Mouse (Mus musculus) forebrain, embryonic 11.5 days (tissue): ENCODE measurements around the gene Sytl3. TPM values are rescaled to one million over a fixed set of nuclear protein-coding genes. Genes with fewer than 3 reads are reported as not detected.

ENCODE experiments used
- ATAC-seq: fragments of 200-750 bp; cut with Nextera tagmentation; replicated peaks from 2 replicates; pipeline ENCODE4 v1.8.0; 2017; ENCODE audit warnings: moderate TSS enrichment; ENCODE audit not compliant: low FRiP score
- DNase-seq: peaks from one replicate; pipeline ENCODE4 v3.0.0-alpha.2; 2017; ENCODE audit warnings: low spot score
- H3K27ac ChIP-seq: fragments of 300-500 bp; sonication (generic); 2 replicates; pipeline ENCODE4 v1.5.1; 2014; ENCODE audit warnings: low read depth, low read length
- H3K27me3 ChIP-seq: fragments of 300-500 bp; sonication (generic); 2 replicates; pipeline ENCODE4 v1.6.1; 2014; ENCODE audit warnings: mild to moderate bottlenecking, low read length, mixed read lengths; ENCODE audit not compliant: control insufficient read depth, insufficient read depth
- H3K36me3 ChIP-seq: fragments of 300-500 bp; sonication (generic); 2 replicates; pipeline ENCODE4 v1.6.1; 2014; ENCODE audit warnings: mild to moderate bottlenecking, low read length, moderate library complexity, mixed read lengths; ENCODE audit not compliant: control insufficient read depth, insufficient read depth
- H3K4me1 ChIP-seq: fragments of 300-500 bp; sonication (generic); replicated peaks from 2 replicates; pipeline ENCODE4 v1.6.1; 2014; ENCODE audit warnings: low read length, mixed read lengths; ENCODE audit not compliant: control insufficient read depth, insufficient read depth
- H3K4me2 ChIP-seq: fragments of 300-500 bp; sonication (generic); 2 replicates; pipeline ENCODE4 v1.6.1; 2014; ENCODE audit warnings: low read depth, mild to moderate bottlenecking, low read length, moderate library complexity, mixed read lengths; ENCODE audit not compliant: severe bottlenecking
- H3K4me3 ChIP-seq: fragments of 300-500 bp; sonication (generic); 2 replicates; pipeline ENCODE4 v1.5.1; 2014; ENCODE audit warnings: low read depth, low read length
- H3K9ac ChIP-seq: fragments of 300-500 bp; sonication (generic); 2 replicates; pipeline ENCODE4 v1.6.1; 2014; ENCODE audit warnings: low read length
- H3K9me3 ChIP-seq: fragments of 300-500 bp; sonication (generic); 2 replicates; pipeline ENCODE4 v1.6.1; 2016; ENCODE audit warnings: low read length, mixed read lengths; ENCODE audit not compliant: control insufficient read depth
- WGBS: fragments of 180-500 bp; shearing (Covaris S2); extraction: QIAGEN DNeasy Blood & Tissue Kit; methylation state at CpG from one replicate; pipeline ENCODE4 v1.1.7; 2014; 5-methylcytosine and 5-hydroxymethylcytosine counted together
- polyA plus RNA-seq: library from polyadenylated mRNA; unstranded; fragments of >200 nt; fragmentation: Nextera tagmentation; extraction: Ambion mirVana; gene quantifications from 2 replicates; pipeline ENCODE4 v1.2.1, GENCODE M21; 2014

The Sytl3 gene
- polyA plus RNA-seq, 1 experiment from 2014 or later = not detected

- Histone ChIP-seq H3K4me3 (no peak overlapping the region), H3K4me2 (no peak overlapping the region), H3K36me3 (no peaks in the 10 kb centered on the region), H3K9ac (no peak overlapping the region), H3K27ac (no peak overlapping the region), H3K27me3 (no peaks in the 10 kb centered on the region), H3K4me1 (peaks cover under 1% of the 10 kb centered on the region; the same call in 1 of the 2 replicates), H3K9me3 (no peaks in the 10 kb centered on the region)
- WGBS = 69% methylated on average over 8 of the region's 8 CpGs
- ATAC-seq = no peak
- DNase-seq = peak; percentile 27
These were observed 72.2 kb downstream of the Sytl3 start for GRCm38 (mm10) chr17:6731132-6731531.

GRCm38 (mm10) chr17:6731634-6732033 lies 72.7 kb downstream of the Sytl3 start:
- Histone ChIP-seq H3K4me3 (no peak overlapping the region), H3K36me3 (no peaks in the 10 kb centered on the region), H3K27me3 (no peaks in the 10 kb centered on the region), H3K4me1 (peaks cover 6% of the 10 kb centered on the region; the same call in 1 of the 2 replicates), H3K9me3 (no peaks in the 10 kb centered on the region), H3K9ac (no peak overlapping the region), H3K4me2 (no peak overlapping the region), H3K27ac (no peak overlapping the region)
- ATAC-seq (no peak), DNase-seq (peak; percentile 15)
- 91% methylated on average over 12 of the region's 12 CpGs for WGBS

- Histone ChIP-seq H3K4me2 (no peak overlapping the region), H3K9ac (no peak overlapping the region), H3K9me3 (no peaks in the 10 kb centered on the region), H3K27ac (no peak overlapping the region), H3K36me3 (no peaks in the 10 kb centered on the region), H3K4me3 (no peak overlapping the region), H3K4me1 (peaks cover 15% of the 10 kb centered on the region; the same call in 1 of the 2 replicates), H3K27me3 (no peaks in the 10 kb centered on the region)
- WGBS = 95% methylated on average over 4 of the region's 4 CpGs
- ATAC-seq (no peak), DNase-seq (peak; percentile 48)
These were observed 73.8 kb downstream of the Sytl3 start for GRCm38 (mm10) chr17:6732665-6733064.

- H3K9ac ChIP-seq = no peak overlapping the region
- ATAC-seq = no peak
These were observed 74.5 kb downstream of the Sytl3 start for GRCm38 (mm10) chr17:6733322-6733875.

GRCm38 (mm10) chr17:6734746-6735441 lies 76.0 kb downstream of the Sytl3 start:
- DNase-seq (peak; percentile 32), ATAC-seq (no peak)
- peaks cover 4% of the 10 kb centered on the region; the same call in 1 of the 2 replicates for H3K36me3 ChIP-seq
- no peak overlapping the region for H3K4me3 ChIP-seq
- H3K4me2 ChIP-seq = no peak overlapping the region
- H3K9me3 ChIP-seq = no peaks in the 10 kb centered on the region
- H3K9ac ChIP-seq = no peak overlapping the region
- H3K4me1 ChIP-seq = peaks cover 15% of the 10 kb centered on the region; the same call in 1 of the 2 replicates
- WGBS = 95% methylated on average over 12 of the region's 12 CpGs
- no peaks in the 10 kb centered on the region for H3K27me3 ChIP-seq
- H3K27ac ChIP-seq = no peak overlapping the region

More at GRCm38 (mm10) chr17:6733322-6733875, 74.5 kb downstream of the Sytl3 start:
- WGBS = 95% methylated on average over 10 of the region's 10 CpGs
- H3K4me3 ChIP-seq = no peak overlapping the region
- no peaks in the 10 kb centered on the region for H3K36me3 ChIP-seq
- H3K27ac ChIP-seq = no peak overlapping the region
- no peak overlapping the region for H3K4me2 ChIP-seq
- H3K4me1 ChIP-seq = peaks cover 15% of the 10 kb centered on the region; the same call in 1 of the 2 replicates
- H3K27me3 ChIP-seq = no peaks in the 10 kb centered on the region
- peak; percentile 44 for DNase-seq
- H3K9me3 ChIP-seq = no peaks in the 10 kb centered on the region

GRCm38 (mm10) chr17:6736306-6737272 lies 77.7 kb downstream of the Sytl3 start:
- 20% methylated on average over 15 of the region's 15 CpGs for WGBS
- peak; percentile 70; the same call in 1 of the 2 replicates for ATAC-seq
- peak overlapping the region; percentile 44 for H3K27ac ChIP-seq

GRCm38 (mm10) chr17:6737273-6737997 lies 78.5 kb downstream of the Sytl3 start:
- Histone ChIP-seq H3K27ac (peak overlapping the region; percentile 48), H3K36me3 (peaks cover 4% of the 10 kb centered on the region; the same call in 1 of the 2 replicates)
- WGBS = 69% methylated on average over 12 of the region's 12 CpGs

More at GRCm38 (mm10) chr17:6736306-6737272, 77.7 kb downstream of the Sytl3 start:
- no peaks in the 10 kb centered on the region for H3K27me3 ChIP-seq
- no peak overlapping the region for H3K4me3 ChIP-seq
- peaks cover 4% of the 10 kb centered on the region; the same call in 1 of the 2 replicates for H3K36me3 ChIP-seq
- no peaks in the 10 kb centered on the region for H3K9me3 ChIP-seq
- no peak overlapping the region for H3K4me2 ChIP-seq
- peak; percentile 66 for DNase-seq
- peaks cover 16% of the 10 kb centered on the region; the same call in 1 of the 2 replicates for H3K4me1 ChIP-seq
- H3K9ac ChIP-seq = no peak overlapping the region

More at GRCm38 (mm10) chr17:6737273-6737997, 78.5 kb downstream of the Sytl3 start:
- Histone ChIP-seq H3K27me3 (no peaks in the 10 kb centered on the region), H3K4me1 (peaks cover 16% of the 10 kb centered on the region; the same call in 1 of the 2 replicates), H3K9me3 (no peaks in the 10 kb centered on the region), H3K9ac (no peak overlapping the region), H3K4me2 (no peak overlapping the region), H3K4me3 (no peak overlapping the region)
- no peak for ATAC-seq
- peak; percentile 45 for DNase-seq
